Mouse (Mus musculus) bone marrow macrophage, adult 2 months (primary cell): ENCODE measurements around the gene Abcd3. TPM values are rescaled to one million over a fixed set of nuclear protein-coding genes. Genes with fewer than 3 reads are reported as not detected.
A peak's percentile ranks its signal among the peaks of the same experiment; 100 is the strongest.

Experiments
- H3K27ac ChIP-seq: 2 replicates; pipeline ENCODE4 v1.5.1; 2012; ENCODE audit warnings: low read depth, low read length; ENCODE audit not compliant: insufficient read depth
- H3K4me1 ChIP-seq: 2 replicates; pipeline ENCODE4 v1.6.1; 2012; ENCODE audit warnings: low read length; ENCODE audit not compliant: control insufficient read depth, insufficient read depth
- H3K4me3 ChIP-seq: 2 replicates; pipeline ENCODE4 v1.5.1; 2012; ENCODE audit warnings: mild to moderate bottlenecking, low read length, moderate library complexity; ENCODE audit not compliant: insufficient read depth
- CTCF ChIP-seq: IDR thresholded peaks from 2 replicates; pipeline ENCODE4 v1.5.1; 2012; ENCODE audit warnings: low read depth, mild to moderate bottlenecking, low read length, moderate library complexity
- POLR2A ChIP-seq: IDR thresholded peaks from 2 replicates; pipeline ENCODE4 v1.6.1; 2012; ENCODE audit warnings: mild to moderate bottlenecking, low read depth, low read length, borderline replicate concordance
- polyA plus RNA-seq: library from polyadenylated mRNA; stranded (reverse); fragments of >200 nt; gene quantifications from 2 replicates; pipeline ENCODE4 v1.2.4, GENCODE M21; 2012; ENCODE audit not compliant: missing spikeins, insufficient read depth, insufficient read length

Abcd3 gene
- polyA plus RNA-seq, 1 experiment: 19.3 TPM

GRCm38 (mm10) chr3:121844013-121844412 lies 28.9 kb upstream of the Abcd3 start:
- H3K4me3 ChIP-seq: no peak overlapping the region
- TF ChIP-seq POLR2A: no peak
- no peak for TF ChIP-seq CTCF
- H3K4me1 ChIP-seq: peaks cover 55% of the 10 kb centered on the region
- H3K27ac ChIP-seq: no peak overlapping the region

GRCm38 (mm10) chr3:121843254-121843653 lies 28.2 kb upstream of the Abcd3 start:
- H3K4me3 ChIP-seq: no peak overlapping the region
- no peak overlapping the region for H3K27ac ChIP-seq
- peaks cover 51% of the 10 kb centered on the region for H3K4me1 ChIP-seq
- TF ChIP-seq CTCF (no peak), POLR2A (no peak)

GRCm38 (mm10) chr3:121842306-121842860 lies 27.3 kb upstream of the Abcd3 start:
- peaks cover 49% of the 10 kb centered on the region for H3K4me1 ChIP-seq
- TF ChIP-seq POLR2A (no peak), CTCF (no peak)
- H3K27ac ChIP-seq: peak overlapping the region; percentile 88
- no peak overlapping the region for H3K4me3 ChIP-seq

GRCm38 (mm10) chr3:121841412-121842014 lies 26.4 kb upstream of the Abcd3 start:
- Histone ChIP-seq H3K27ac (peak overlapping the region; percentile 88), H3K4me3 (no peak overlapping the region), H3K4me1 (peaks cover 42% of the 10 kb centered on the region)
- TF ChIP-seq CTCF: no peak
- no peak for TF ChIP-seq POLR2A

- H3K4me3 ChIP-seq: no peak overlapping the region
- H3K27ac ChIP-seq: no peak overlapping the region; the same call in 1 of the 2 replicates
- peaks cover 40% of the 10 kb centered on the region for H3K4me1 ChIP-seq
- TF ChIP-seq POLR2A (no peak), CTCF (no peak)
These were observed 25.2 kb upstream of the Abcd3 start for GRCm38 (mm10) chr3:121840351-121840750.

- Histone ChIP-seq H3K4me1 (no peaks in the 10 kb centered on the region), H3K4me3 (no peak overlapping the region), H3K27ac (no peak overlapping the region)
- TF ChIP-seq CTCF (no peak), POLR2A (no peak)
These were observed 19.6 kb upstream of the Abcd3 start for GRCm38 (mm10) chr3:121834732-121835131.

GRCm38 (mm10) chr3:121834250-121834649 lies 19.1 kb upstream of the Abcd3 start:
- Histone ChIP-seq H3K4me1 (no peaks in the 10 kb centered on the region), H3K4me3 (no peak overlapping the region), H3K27ac (no peak overlapping the region)
- TF ChIP-seq CTCF (no peak), POLR2A (no peak)

DNA sequence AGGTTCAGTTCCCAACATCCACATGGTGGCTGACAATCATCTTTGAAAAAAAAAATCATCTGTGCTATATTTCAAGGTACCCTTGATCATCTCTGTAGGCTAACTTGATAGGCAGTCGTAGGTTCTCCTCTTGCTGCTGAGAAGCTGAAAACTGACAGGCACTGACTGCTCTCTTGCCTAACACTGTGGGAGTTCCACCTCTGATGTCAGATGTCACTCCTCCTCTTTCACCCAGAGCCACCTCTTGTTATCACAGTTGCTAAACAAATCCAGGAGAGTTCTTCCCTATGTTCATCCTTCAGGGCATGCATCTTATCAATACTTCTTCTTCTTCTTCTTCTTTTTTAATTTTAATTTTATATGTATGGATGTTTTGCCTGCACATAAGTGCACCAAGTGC lies 10.0 kb upstream of the Abcd3 start:
- TF ChIP-seq POLR2A (no peak), CTCF (no peak)

GRCm38 (mm10) chr3:121824319-121824718 lies 9.2 kb upstream of the Abcd3 start:
- Histone ChIP-seq H3K4me1 (peaks cover 7% of the 10 kb centered on the region), H3K27ac (no peak overlapping the region), H3K4me3 (no peak overlapping the region)
- TF ChIP-seq POLR2A: no peak

More for the DNA sequence above, 10.0 kb upstream of the Abcd3 start:
- peaks cover under 1% of the 10 kb centered on the region for H3K4me1 ChIP-seq
- H3K27ac ChIP-seq: no peak overlapping the region
- H3K4me3 ChIP-seq: no peak overlapping the region

DNA sequence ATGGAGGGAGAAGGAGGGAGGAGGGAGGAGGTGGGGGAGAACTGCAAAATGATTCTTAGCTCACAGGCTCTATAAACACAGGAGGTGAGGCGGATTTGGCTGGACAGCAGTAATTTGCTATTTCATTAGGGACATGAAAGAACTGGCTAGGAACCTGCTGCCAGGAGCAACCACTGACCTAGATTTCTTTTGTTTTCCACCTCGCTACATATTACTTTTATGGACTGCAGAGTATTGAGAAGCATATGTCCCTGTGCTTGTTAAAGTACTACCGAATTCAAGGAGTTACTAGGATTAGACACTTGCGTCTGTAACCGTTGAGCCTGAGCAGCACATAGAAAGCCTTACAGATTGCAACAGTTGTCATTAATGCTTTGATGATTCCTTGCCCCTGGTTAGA lies 7.5 kb upstream of the Abcd3 start:
- no peak for TF ChIP-seq CTCF
- TF ChIP-seq POLR2A: no peak
- H3K4me3 ChIP-seq: no peak overlapping the region
- H3K27ac ChIP-seq: no peak overlapping the region
- H3K4me1 ChIP-seq: peaks cover 20% of the 10 kb centered on the region

GRCm38 (mm10) chr3:121821559-121822143 lies 6.5 kb upstream of the Abcd3 start:
- no peak overlapping the region for H3K27ac ChIP-seq
- peaks cover 25% of the 10 kb centered on the region for H3K4me1 ChIP-seq
- TF ChIP-seq POLR2A: no peak
- TF ChIP-seq CTCF: no peak
- no peak overlapping the region for H3K4me3 ChIP-seq
